Mouse (Mus musculus): ENCODE measurements around the gene Hk1.

DNA sequence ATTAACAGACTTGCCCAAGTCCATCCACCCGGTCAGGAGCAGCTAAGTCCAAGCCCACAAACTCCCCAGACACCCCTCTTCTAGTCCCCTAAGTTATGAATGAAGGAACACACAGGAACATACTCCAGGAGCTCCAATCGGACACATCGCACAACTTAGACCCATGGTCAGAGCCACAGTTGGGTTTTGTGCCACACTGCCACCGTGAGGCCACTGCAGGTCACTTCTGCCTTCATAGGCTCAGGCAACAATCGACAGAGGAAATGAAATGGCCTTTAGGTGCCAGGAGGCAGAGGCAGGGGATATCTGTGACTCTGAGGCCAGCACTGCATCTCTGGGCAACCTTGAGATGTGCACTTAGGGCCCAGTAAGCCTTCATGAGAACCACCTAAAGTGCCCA lies 31.2 kb upstream of the Hk1 start:
- TF ChIP-seq CTCF (IDR thresholded peaks at IDR 0.05) (peak; percentile 91), EP300 (IDR thresholded peaks at IDR 0.05; ENCODE audit: insufficient read depth, low read depth, low read length) (no peak), POLR2A (IDR thresholded peaks at IDR 0.05; ENCODE audit: insufficient read depth, low read depth, low read length) (no peak)

Measured in heart, adult 2 months (tissue).